In the genomic region with DNA sequence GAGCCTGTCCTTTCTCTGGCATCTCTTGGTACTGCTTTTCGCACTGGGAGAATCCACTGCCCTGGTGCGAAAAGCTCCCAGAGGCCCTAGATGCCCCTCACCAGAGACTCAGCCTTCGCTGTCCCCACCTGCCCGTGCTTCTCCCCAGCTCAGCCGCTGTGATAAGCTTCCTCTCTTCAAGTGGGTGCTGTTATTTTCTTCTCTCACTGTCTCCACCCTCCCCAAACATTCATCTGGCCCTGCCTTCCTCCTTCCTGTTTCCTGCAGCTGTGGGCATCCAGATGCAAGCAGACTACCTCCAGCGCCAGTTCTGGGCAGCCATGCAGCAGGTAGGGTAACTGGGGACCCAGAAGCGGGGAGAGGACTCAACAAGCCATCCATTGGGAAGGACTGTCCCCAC, we compare ENCODE assay signal across 15 mouse cellular contexts. TPM values are rescaled to one million over a fixed set of nuclear protein-coding genes. Genes with fewer than 3 reads are reported as not detected.
A peak's percentile ranks its signal among the peaks of the same experiment; 100 is the strongest.
DNase-seq lines count a peak whose midpoint lies in the region; ATAC-seq and TF ChIP-seq lines count a peak whose summit lies in the region.
"Had no signal": no experiment of that assay in that cellular context is flagged by ENCODE, and none has a peak within 500 bp of the region (broad histone marks: within the 10 kb centered on the region; RNA-seq: fewer than 3 reads in every experiment).

No protein-coding gene starts in this region.

- in situ Hi-C loops in CH12.LX (cut with MboI; ENCODE audit: low pct_ligation_motif_present, low pct_unique_long_range_greater_than_20kb, low sequenced_read_pairs): loop anchor here (25.0 kb wide), 1 partner anchor 724 kb away; no protein-coding TSS in a partner anchor

- TF ChIP-seq POLR2A in CH12.LX (IDR thresholded peaks at IDR 0.05; ENCODE audit: low read depth, low read length): no peak

- H3K4me3 ChIP-seq in CH12.LX (replicated peaks in 1 of 3; ENCODE audit: low read depth in 2 of 3, low read length in 2 of 3, poor library complexity in 1 of 3): peak overlapping the region in 2 of 3 experiments; percentile 13 to 30
- H3K4me3 ChIP-seq in liver, postnatal 0 days (ENCODE audit: low read depth, low read length): no peak overlapping the region
- H3K4me3 ChIP-seq: embryonic facial prominence, embryonic 12.5 days; midbrain, embryonic 13.5 days had no signal

- no peak for TF ChIP-seq CTCF in CH12.LX (conservative IDR thresholded peaks at IDR 0.05 in 1 of 2, IDR thresholded peaks at IDR 0.05 in 1 of 2; ENCODE audit: low read depth in 2 of 2, low read length in 2 of 2)
- TF ChIP-seq CTCF in liver, postnatal 0 days (IDR thresholded peaks at IDR 0.05; ENCODE audit: low read depth): no peak

- no peaks in the 10 kb centered on the region for H3K79me2 ChIP-seq in CH12.LX (replicated peaks; ENCODE audit: control insufficient read depth, extremely low read depth, insufficient read depth, poor library complexity, severe bottlenecking)

- H3K4me1 ChIP-seq in CH12.LX (ENCODE audit: control insufficient read depth in 1 of 2, insufficient read depth in 2 of 2): peaks cover 2 to 21% of the 10 kb centered on the region in 2 experiments; a peak in 3 of 4 replicates
- no peaks in the 10 kb centered on the region for H3K4me1 ChIP-seq in liver, postnatal 0 days (ENCODE audit: insufficient read depth)
- H3K4me1 ChIP-seq: embryonic facial prominence, embryonic 12.5 days had no signal

- ATAC-seq in liver, postnatal 0 days: no peak
- ATAC-seq: hindbrain, embryonic 16.5 days; midbrain, embryonic 13.5 days had no signal

- TF ChIP-seq EP300 in CH12.LX (IDR thresholded peaks at IDR 0.05; ENCODE audit: low read length): no peak
- no peak for TF ChIP-seq EP300 in liver, postnatal 0 days (IDR thresholded peaks at IDR 0.05; ENCODE audit: low read depth)

- H3K9me3 ChIP-seq in CH12.LX (replicated peaks; ENCODE audit: low read length): no peaks in the 10 kb centered on the region
- H3K9me3 ChIP-seq in liver, postnatal 0 days (ENCODE audit: low read length): no peaks in the 10 kb centered on the region
- H3K9me3 ChIP-seq: embryonic facial prominence, embryonic 12.5 days; midbrain, embryonic 13.5 days had no signal

- H3K9ac ChIP-seq in CH12.LX (ENCODE audit: insufficient read depth, low read depth): no peak overlapping the region
- no peak overlapping the region for H3K9ac ChIP-seq in liver, postnatal 0 days (replicated peaks)
- H3K9ac ChIP-seq: embryonic facial prominence, embryonic 12.5 days; midbrain, embryonic 13.5 days had no signal

- peaks cover 17% of the 10 kb centered on the region for H3K27me3 ChIP-seq in CH12.LX (replicated peaks)
- H3K27me3 ChIP-seq in liver, postnatal 0 days (ENCODE audit: insufficient read depth, low read length): peaks cover 10% of the 10 kb centered on the region

- H3K36me3 ChIP-seq in CH12.LX (replicated peaks in 1 of 2; ENCODE audit: control insufficient read depth in 1 of 2, insufficient read depth in 1 of 2, low read length in 1 of 2): no peaks in the 10 kb centered on the region
- no peaks in the 10 kb centered on the region for H3K36me3 ChIP-seq in liver, postnatal 0 days (replicated peaks; ENCODE audit: insufficient read depth, low read length)
- H3K36me3 ChIP-seq: embryonic facial prominence, embryonic 12.5 days; midbrain, embryonic 13.5 days had no signal

- H3K4me2 ChIP-seq in CH12.LX (ENCODE audit: insufficient read depth, low read depth, poor library complexity, severe bottlenecking): no peak overlapping the region
- no peak overlapping the region for H3K4me2 ChIP-seq in liver, postnatal 0 days (ENCODE audit: low read depth, low read length)
- H3K4me2 ChIP-seq: embryonic facial prominence, embryonic 12.5 days; liver, embryonic 11.5 days; midbrain, embryonic 13.5 days had no signal

- dilution Hi-C loops in CH12.LX (cut with MboI; ENCODE audit: extremely low pct_ligation_motif_present, extremely low pct_unique_long_range_greater_than_20kb, low sequenced_read_pairs): no loop called here

- TF ChIP-seq RAD21 in CH12.LX (IDR thresholded peaks at IDR 0.05; ENCODE audit: low read depth, low read length): no peak

- peak; percentile 29 for DNase-seq in lung, postnatal 25 days (ENCODE audit: low spot score)
- DNase-seq in lung, postnatal 14 days: no peak
- peak; percentile 16 for DNase-seq in CH12.LX (ENCODE audit: extremely low read depth)
- DNase-seq in induced T-regulatory cell, adult 2 months (ENCODE audit: low read depth): peak; percentile 60
- peak; percentile 72 to 77 for DNase-seq in thymus, postnatal 10 days (ENCODE audit: low spot score in 2 of 2)
- DNase-seq in lung, postnatal 4 days: no peak
- no peak for DNase-seq in urinary bladder, postnatal 10 days (ENCODE audit: low spot score)
- DNase-seq in liver, postnatal 0 days: no peak
- DNase-seq: cerebellum, adult 9-10 months had no signal

- H3K27ac ChIP-seq in CH12.LX (ENCODE audit: insufficient read depth, low read depth): no peak overlapping the region
- no peak overlapping the region for H3K27ac ChIP-seq in liver, postnatal 0 days (ENCODE audit: low read depth)
- H3K27ac ChIP-seq: embryonic facial prominence, embryonic 12.5 days; midbrain, embryonic 13.5 days had no signal

- 40% methylated on average over 7 of the region's 7 CpGs for WGBS in liver, postnatal 0 days (ENCODE audit: insufficient replicate concordance)

TF ChIP-seq in CH12.LX, 34 proteins besides CTCF, POLR2A, EP300 and RAD21:
- no peak for TF ChIP-seq USF1 (IDR thresholded peaks at IDR 0.05; ENCODE audit: low read depth, low read length)
- TF ChIP-seq SIN3A (IDR thresholded peaks at IDR 0.05; ENCODE audit: low read length): no peak
- TF ChIP-seq GABPA (IDR thresholded peaks at IDR 0.05; ENCODE audit: insufficient replicate concordance, low read depth, low read length): no peak
- TF ChIP-seq UBTF (IDR thresholded peaks at IDR 0.05; ENCODE audit: low read depth, low read length): no peak
- no peak for TF ChIP-seq ZNF384 (IDR thresholded peaks at IDR 0.05; ENCODE audit: low read depth, low read length)
- TF ChIP-seq BHLHE40 (IDR thresholded peaks at IDR 0.05; ENCODE audit: low read depth, low read length): no peak
- no peak for TF ChIP-seq SMC3 (IDR thresholded peaks at IDR 0.05; ENCODE audit: low read depth, low read length)
- no peak for TF ChIP-seq MAFK (IDR thresholded peaks at IDR 0.05; ENCODE audit: insufficient replicate concordance, low read length)
- no peak for TF ChIP-seq KAT2A (IDR thresholded peaks at IDR 0.05; ENCODE audit: insufficient replicate concordance, low read length)
- no peak for TF ChIP-seq CHD2 (IDR thresholded peaks at IDR 0.05; ENCODE audit: low read length)
- no peak for TF ChIP-seq RCOR1 (conservative IDR thresholded peaks at IDR 0.05; ENCODE audit: low read depth, low read length)
- no peak for TF ChIP-seq IRF4 (IDR thresholded peaks at IDR 0.05; ENCODE audit: low read depth, low read length)
- TF ChIP-seq JUN (IDR thresholded peaks at IDR 0.05; ENCODE audit: insufficient read depth, low read depth, low read length): no peak
- TF ChIP-seq MAX (IDR thresholded peaks at IDR 0.05; ENCODE audit: low read length): no peak

RNA-seq across cellular contexts. Expression of gene Lrtm2, which starts 5.6 kb away (rescaled TPM):
- total RNA-seq in CH12.LX (2012; rRNA removed): not detected in 2 replicates
- not detected in 2 replicates for total RNA-seq in CH12.LX (2014; rRNA removed)
- not detected in 2 replicates for polyA plus RNA-seq in CH12.LX (2012; ENCODE audit: insufficient read length, low read depth)
- polyA plus RNA-seq in liver, postnatal 0 days (2015; fragmentation: Nextera tagmentation; extraction: Ambion mirVana): not detected in 2 replicates
- polyA plus RNA-seq: kidney, embryonic 14.5 days; liver, embryonic 11.5 days; small intestine, adult 2 months had no signal

Comparison
In these comparisons a context has a peak if more than half of its experiments do, and no peak if none do; other contexts are left out.
1. DNase-seq: peak in lung, postnatal 25 days (single experiment), CH12.LX (single experiment), induced T-regulatory cell, adult 2 months (single experiment) and thymus, postnatal 10 days (2 of 2); none in lung, postnatal 14 days (single experiment), lung, postnatal 4 days (0 of 2), urinary bladder, postnatal 10 days (single experiment) and liver, postnatal 0 days (single experiment).